Mouse (Mus musculus) bone marrow macrophage, adult 2 months (primary cell): ENCODE measurements around the gene Rasgrp4.

Experiments
- CTCF ChIP-seq: IDR thresholded peaks from 2 replicates; pipeline ENCODE4 v1.5.1; 2012; ENCODE audit warnings: low read depth, mild to moderate bottlenecking, low read length, moderate library complexity
- POLR2A ChIP-seq: IDR thresholded peaks from 2 replicates; pipeline ENCODE4 v1.6.1; 2012; ENCODE audit warnings: mild to moderate bottlenecking, low read depth, low read length, borderline replicate concordance

- TF ChIP-seq CTCF (no peak), POLR2A (no peak)
Observed at GRCm38 (mm10) chr7:29202577-29202976, 67.9 kb downstream of the Rasgrp4 start.
